In genomic region chr5:115574992-115575391, GRCm38 (mm10) we compare ENCODE assay signal across 11 mouse cellular contexts. TPM values are rescaled to one million over a fixed set of nuclear protein-coding genes. Genes with fewer than 3 reads are reported as not detected.
A peak's percentile ranks its signal among the peaks of the same experiment; 100 is the strongest.
DNase-seq lines count a peak whose midpoint lies in the region; ATAC-seq lines count a peak whose summit lies in the region.
"Had no signal": no experiment of that assay in that cellular context is flagged by ENCODE, and none has a peak within 500 bp of the region (broad histone marks: within the 10 kb centered on the region; RNA-seq: fewer than 3 reads in every experiment).

No protein-coding gene starts in this region.

- H3K27ac ChIP-seq in liver, embryonic 12.5 days = no peak overlapping the region
- H3K27ac ChIP-seq: embryonic facial prominence, embryonic 13.5 days; neural tube, embryonic 15.5 days had no signal

- DNase-seq in cerebellum, postnatal 10 days = peak; percentile 59 to 71
- no peak for DNase-seq in cerebellum, adult 9-10 months
- DNase-seq in ovary, postnatal 10 days (ENCODE audit: low spot score) = peak; percentile 21
- no peak for DNase-seq in ovary, postnatal 14 days (ENCODE audit: low spot score)
- peak; percentile 67 for DNase-seq in heart, adult 8-10 months (ENCODE audit: low spot score)
- peak; percentile 25 to 40 for DNase-seq in layer of hippocampus, postnatal 36 days
- no peak for DNase-seq in B cell, adult 2 months

- H3K4me1 ChIP-seq in liver, embryonic 12.5 days = peaks cover 20% of the 10 kb centered on the region
- H3K4me1 ChIP-seq: neural tube, embryonic 15.5 days had no signal

- H3K9ac ChIP-seq in liver, embryonic 12.5 days = no peak overlapping the region
- H3K9ac ChIP-seq: embryonic facial prominence, embryonic 13.5 days; heart, embryonic 13.5 days; neural tube, embryonic 15.5 days had no signal

- H3K9me3 ChIP-seq in liver, embryonic 12.5 days (replicated peaks) = no peaks in the 10 kb centered on the region
- H3K9me3 ChIP-seq: embryonic facial prominence, embryonic 13.5 days; heart, embryonic 13.5 days; neural tube, embryonic 15.5 days had no signal

- peaks cover 99% of the 10 kb centered on the region for H3K36me3 ChIP-seq in liver, embryonic 12.5 days

- 86% methylated on average over 8 of the region's 8 CpGs for WGBS in liver, embryonic 12.5 days (ENCODE audit: insufficient replicate concordance)

- H3K4me2 ChIP-seq in liver, embryonic 12.5 days = no peak overlapping the region
- H3K4me2 ChIP-seq: embryonic facial prominence, embryonic 13.5 days; heart, embryonic 13.5 days; neural tube, embryonic 15.5 days had no signal

- no peaks in the 10 kb centered on the region for H3K27me3 ChIP-seq in liver, embryonic 12.5 days (replicated peaks)
- H3K27me3 ChIP-seq: embryonic facial prominence, embryonic 13.5 days; heart, embryonic 13.5 days; neural tube, embryonic 15.5 days had no signal

- no peak for ATAC-seq in liver, embryonic 12.5 days

- H3K4me3 ChIP-seq in liver, embryonic 12.5 days = no peak overlapping the region
- H3K4me3 ChIP-seq: embryonic facial prominence, embryonic 13.5 days; heart, embryonic 13.5 days; neural tube, embryonic 15.5 days had no signal

RNA-seq across cellular contexts. Expression of gene Gcn1l1, which starts 9.9 kb away (rescaled TPM):
- 10 to 100 TPM; 35.7 to 41.6 (median 39.3) TPM for total RNA-seq in heart, adult 8-10 months (2022)
- 10 to 100 TPM; 69.4 to 73.1 TPM for total RNA-seq in layer of hippocampus, postnatal 36 days (2021)
- 36.7 and 38.0 TPM in 2 replicates for polyA plus RNA-seq in liver, embryonic 12.5 days (2016; fragmentation: Nextera tagmentation; extraction: Ambion mirVana)

RNA-seq across cellular contexts. Expression of gene Rplp0, which starts 15.7 kb away (rescaled TPM):
- 100 to 1,000 TPM; 591 to 710 (median 629) TPM for total RNA-seq in heart, adult 8-10 months (2022)
- 100 to 1,000 TPM; 223 to 227 TPM for total RNA-seq in layer of hippocampus, postnatal 36 days (2021)
- polyA plus RNA-seq in liver, embryonic 12.5 days (2016; fragmentation: Nextera tagmentation; extraction: Ambion mirVana) = 1,698 and 1,725 TPM in 2 replicates

RNA-seq across cellular contexts. Expression of gene Rab35, which starts 56.7 kb away (rescaled TPM):
- total RNA-seq in heart, adult 8-10 months (2022) = 10 to 100 TPM; 42.0 to 48.0 (median 44.0) TPM
- 10 to 100 TPM; 88.7 to 89.0 TPM for total RNA-seq in layer of hippocampus, postnatal 36 days (2021)
- polyA plus RNA-seq in liver, embryonic 12.5 days (2016; fragmentation: Nextera tagmentation; extraction: Ambion mirVana) = 21.9 and 22.5 TPM in 2 replicates

Comparison
In these comparisons a context has a peak if more than half of its experiments do, and no peak if none do; other contexts are left out.
1. DNase-seq: peak in cerebellum, postnatal 10 days (2 of 2), ovary, postnatal 10 days (single experiment), heart, adult 8-10 months (single experiment) and layer of hippocampus, postnatal 36 days (2 of 2); none in cerebellum, adult 9-10 months (single experiment), ovary, postnatal 14 days (single experiment) and B cell, adult 2 months (0 of 2).